ENCODE assay signal across 8 mouse cellular contexts in the genomic region with DNA sequence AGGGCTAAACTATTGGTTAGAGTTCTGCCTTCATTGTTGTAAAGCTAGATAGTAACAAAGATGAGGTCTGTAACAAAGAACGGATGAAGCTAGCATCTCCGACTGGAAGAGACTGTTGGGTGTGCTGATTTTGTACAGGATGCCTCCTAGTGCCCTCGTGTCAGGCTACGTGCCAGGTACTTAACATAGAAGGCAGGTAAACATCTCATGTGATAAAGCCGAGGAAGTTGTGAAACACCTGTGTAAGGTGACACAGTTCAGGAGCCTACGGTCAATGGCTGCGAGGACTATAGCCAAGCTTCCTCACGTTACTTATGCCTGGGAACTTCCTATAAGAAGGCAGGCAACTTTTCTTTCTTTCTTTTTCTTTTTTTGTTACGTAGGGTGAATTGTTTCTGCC. TPM values are rescaled to one million over a fixed set of nuclear protein-coding genes. Genes with fewer than 3 reads are reported as not detected.
DNase-seq lines count a peak whose midpoint lies in the region; ATAC-seq and TF ChIP-seq lines count a peak whose summit lies in the region.

Gene Nck2, plus strand, starts transcription at position 49 of the 400 bp plus-strand sequence.

- peak within 1 kb of the TSS; percentile 95 for H3K9ac ChIP-seq in intestine, embryonic 16.5 days (ENCODE audit: low read depth, low read length)
- peak within 1 kb of the TSS; percentile 96 for H3K9ac ChIP-seq in lung, embryonic 14.5 days
- peak within 1 kb of the TSS; percentile 97 for H3K9ac ChIP-seq in stomach, embryonic 16.5 days (ENCODE audit: low read length)

- H3K4me1 ChIP-seq in erythroblast, embryonic 14.5 days (ENCODE audit: control insufficient read depth): peaks cover 50% of the 10 kb centered on the region
- peaks cover 17% of the 10 kb centered on the region for H3K4me1 ChIP-seq in intestine, embryonic 16.5 days (ENCODE audit: control insufficient read depth, insufficient read depth, low read length)
- peaks cover 17% of the 10 kb centered on the region for H3K4me1 ChIP-seq in lung, embryonic 14.5 days (ENCODE audit: insufficient read depth)
- H3K4me1 ChIP-seq in stomach, embryonic 16.5 days (ENCODE audit: control insufficient read depth, insufficient read depth, low read length): peaks cover 18% of the 10 kb centered on the region

- no peaks in the 10 kb centered on the region for H3K9me3 ChIP-seq in erythroblast, embryonic 14.5 days (ENCODE audit: control insufficient read depth, low read length)
- no peaks in the 10 kb centered on the region for H3K9me3 ChIP-seq in intestine, embryonic 16.5 days (ENCODE audit: control insufficient read depth, low read length)
- H3K9me3 ChIP-seq in lung, embryonic 14.5 days (ENCODE audit: low read depth, low read length): no peaks in the 10 kb centered on the region
- H3K9me3 ChIP-seq in stomach, embryonic 16.5 days (replicated peaks; ENCODE audit: control insufficient read depth, low read length): no peaks in the 10 kb centered on the region

- peak within 1 kb of the TSS; percentile 89 for H3K4me2 ChIP-seq in intestine, embryonic 16.5 days (ENCODE audit: low read depth, low read length)
- H3K4me2 ChIP-seq in lung, embryonic 14.5 days: peak within 1 kb of the TSS; percentile 93
- peak within 1 kb of the TSS; percentile 70 for H3K4me2 ChIP-seq in stomach, embryonic 16.5 days (ENCODE audit: low read depth, low read length)

- TF ChIP-seq CTCF in lung, embryonic 14.5 days (IDR thresholded peaks at IDR 0.05; ENCODE audit: low read depth): no peak

- H3K27me3 ChIP-seq in erythroblast, embryonic 14.5 days (ENCODE audit: control insufficient read depth): no peaks in the 10 kb centered on the region; the same call in 1 of the 2 replicates
- H3K27me3 ChIP-seq in intestine, embryonic 16.5 days (replicated peaks; ENCODE audit: control insufficient read depth, insufficient read depth, low read length): no peaks in the 10 kb centered on the region
- H3K27me3 ChIP-seq in lung, embryonic 14.5 days (ENCODE audit: insufficient read depth, low read length): no peaks in the 10 kb centered on the region
- H3K27me3 ChIP-seq in stomach, embryonic 16.5 days (ENCODE audit: control insufficient read depth, insufficient read depth, low read length): no peaks in the 10 kb centered on the region

- H3K27ac ChIP-seq in intestine, embryonic 16.5 days (ENCODE audit: low read length): peak within 1 kb of the TSS; percentile 95
- H3K27ac ChIP-seq in lung, embryonic 14.5 days (ENCODE audit: low read depth): peak within 1 kb of the TSS; percentile 93
- peak within 1 kb of the TSS; percentile 92 for H3K27ac ChIP-seq in stomach, embryonic 16.5 days (ENCODE audit: low read length)

- 18% methylated on average over 9 of the region's 9 CpGs for WGBS in intestine, embryonic 16.5 days
- 17% methylated on average over 9 of the region's 9 CpGs for WGBS in lung, embryonic 14.5 days
- WGBS in stomach, embryonic 16.5 days: 17% methylated on average over 9 of the region's 9 CpGs

- no peak for DNase-seq in adrenal gland, postnatal 25 days
- DNase-seq in gastrocnemius, postnatal 4 days (ENCODE audit: low spot score in 2 of 2): no peak
- peak; percentile 42 for DNase-seq in lung, embryonic 14.5 days
- no peak for DNase-seq in frontal cortex, postnatal 36 days (ENCODE audit: low spot score in 2 of 2)

- H3K4me3 ChIP-seq in erythroblast, embryonic 14.5 days (replicated peaks): peak within 1 kb of the TSS; percentile 97
- H3K4me3 ChIP-seq in intestine, embryonic 16.5 days (ENCODE audit: low read length): peak within 1 kb of the TSS; percentile 92
- H3K4me3 ChIP-seq in lung, embryonic 14.5 days (ENCODE audit: low read depth, low read length): peak within 1 kb of the TSS; percentile 96
- peak within 1 kb of the TSS; percentile 93 for H3K4me3 ChIP-seq in stomach, embryonic 16.5 days (replicated peaks; ENCODE audit: low read length)

- ATAC-seq in erythroblast, adult 5-6 weeks (replicated peaks; ENCODE audit: low FRiP score, poor library complexity, severe bottlenecking): no peak
- ATAC-seq in intestine, embryonic 16.5 days: peak; percentile 59
- ATAC-seq in lung, embryonic 14.5 days (ENCODE audit: insufficient read depth): no peak
- ATAC-seq in stomach, embryonic 16.5 days (ENCODE audit: insufficient read depth, low FRiP score): no peak

- no peaks in the 10 kb centered on the region; the same call in none of the 2 replicates for H3K36me3 ChIP-seq in erythroblast, embryonic 14.5 days (ENCODE audit: control insufficient read depth)
- no peaks in the 10 kb centered on the region for H3K36me3 ChIP-seq in intestine, embryonic 16.5 days (ENCODE audit: control insufficient read depth, insufficient read depth, low read length)
- no peaks in the 10 kb centered on the region for H3K36me3 ChIP-seq in lung, embryonic 14.5 days (ENCODE audit: insufficient read depth)
- H3K36me3 ChIP-seq in stomach, embryonic 16.5 days (ENCODE audit: control insufficient read depth, insufficient read depth, low read length): no peaks in the 10 kb centered on the region

RNA-seq across cellular contexts. Expression of gene Nck2, which starts in this region (rescaled TPM):
- polyA plus RNA-seq in erythroblast, embryonic 14.5 days (2012): 2.4 and 3.1 TPM in 2 replicates
- 0.77 TPM in 1 of 2 replicates, not detected in the other for total RNA-seq in erythroblast, adult 5-6 weeks (2015; ENCODE audit: low replicate concordance)
- 2.4 and 3.3 TPM in 2 replicates for total RNA-seq in erythroblast, adult 5-6 weeks (2017; ENCODE audit: low replicate concordance)
- total RNA-seq in adrenal gland, postnatal 25 days (2021): 33.1 and 34.5 TPM in 2 replicates
- total RNA-seq in gastrocnemius, postnatal 4 days (2021): 10 to 100 TPM; 40.6 to 46.5 TPM
- polyA plus RNA-seq in intestine, embryonic 16.5 days (2015; fragmentation: Nextera tagmentation; extraction: Ambion mirVana): 21.5 and 25.2 TPM in 2 replicates
- 52.4 and 59.1 TPM in 2 replicates for polyA plus RNA-seq in lung, embryonic 14.5 days (2014; fragmentation: Nextera tagmentation; extraction: Ambion mirVana)
- polyA plus RNA-seq in stomach, embryonic 16.5 days (2015; fragmentation: Nextera tagmentation; extraction: Ambion mirVana): 34.1 and 36.3 TPM in 2 replicates
